Mouse (Mus musculus): ENCODE data around the gene Nbea. TPM values are rescaled to one million over a fixed set of nuclear protein-coding genes. Genes with fewer than 3 reads are reported as not detected.

The Nbea gene
- total and polyA plus RNA-seq, 3 experiments: 0.04 to 0.27 TPM; not detected in 1

DNA sequence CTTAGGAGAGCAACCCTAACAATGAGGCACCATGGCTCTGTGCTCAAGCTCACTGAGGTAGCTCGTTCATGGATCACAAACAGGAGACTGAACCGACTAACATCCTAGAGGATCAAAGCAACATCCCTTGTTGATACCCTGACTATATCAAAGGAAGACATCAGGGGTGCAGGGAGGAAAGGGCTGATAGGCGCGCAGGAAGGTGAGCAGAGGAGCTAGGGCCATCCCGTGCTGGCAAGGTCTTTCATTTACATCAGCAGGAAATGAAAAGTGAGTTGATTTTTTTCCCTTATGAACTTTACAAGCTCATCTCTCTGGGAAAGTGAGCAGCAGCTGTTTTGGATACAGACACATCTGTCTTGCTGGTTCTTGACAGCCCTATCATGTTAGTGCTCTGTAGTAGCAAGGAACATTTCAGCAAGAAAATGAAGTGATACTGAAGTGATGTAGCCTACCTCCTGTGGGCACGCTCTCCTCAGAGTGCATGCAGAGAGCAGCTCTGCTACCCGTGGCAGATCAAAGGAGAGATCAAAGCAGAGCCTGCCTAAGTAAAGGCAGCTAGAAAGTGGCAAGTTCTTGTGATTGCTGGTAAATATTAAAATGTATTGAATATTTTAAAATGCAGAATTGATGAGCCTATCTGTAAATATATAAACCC lies 523.8 kb downstream of the Nbea start:
- Histone ChIP-seq H3K36me3 (ENCODE audit: control insufficient read depth in 1 of 2, insufficient read depth in 2 of 2, low read length in 2 of 2) (no peaks in the 10 kb centered on the region), H3K9me3 (replicated peaks; ENCODE audit: insufficient read depth, low read length) (no peaks in the 10 kb centered on the region), H3K4me1 (ENCODE audit: control insufficient read depth in 1 of 2, insufficient read depth in 2 of 2, low read length in 2 of 2) (no peaks in the 10 kb centered on the region), H3K9ac (ENCODE audit: control insufficient read depth, low read depth, low read length, poor library complexity, severe bottlenecking) (no peak overlapping the region), H3K27ac (ENCODE audit: control insufficient read depth, low read depth, low read length) (no peak overlapping the region), H3K79me2 (ENCODE audit: control insufficient read depth, insufficient read depth, low read length, poor library complexity) (no peaks in the 10 kb centered on the region), H3K4me3 (ENCODE audit: control insufficient read depth in 1 of 2, insufficient read depth in 1 of 2, low read depth in 2 of 2, low read length in 2 of 2) (no peak overlapping the region), H3K27me3 (ENCODE audit: control insufficient read depth in 1 of 2, insufficient read depth in 2 of 2, low read length in 2 of 2) (no peaks in the 10 kb centered on the region)
- no peak for DNase-seq (ENCODE audit: low read depth, low spot score)
- TF ChIP-seq USF2 (IDR thresholded peaks at IDR 0.05; ENCODE audit: borderline replicate concordance in 1 of 2, insufficient read depth in 1 of 2, low read depth in 1 of 2, low read length in 2 of 2): no peak

GRCm38 (mm10) chr3:55652321-55652720 lies 531.2 kb downstream of the Nbea start:
- no peak for DNase-seq (ENCODE audit: low read depth, low spot score)
- no peak for TF ChIP-seq KAT2A (conservative IDR thresholded peaks at IDR 0.05; ENCODE audit: low read depth, low read length)
- no peak for TF ChIP-seq ZMIZ1 (IDR thresholded peaks at IDR 0.05; ENCODE audit: low read depth, low read length)
- TF ChIP-seq UBTF (IDR thresholded peaks at IDR 0.05; ENCODE audit: borderline replicate concordance, insufficient read depth, low read depth, low read length): no peak
- no peak for TF ChIP-seq RAD21 (IDR thresholded peaks at IDR 0.05; ENCODE audit: low read depth, low read length)
- TF ChIP-seq ZC3H11A (IDR thresholded peaks at IDR 0.05; ENCODE audit: low read depth, low read length): no peak
- no peak for TF ChIP-seq NRF1 (IDR thresholded peaks at IDR 0.05; ENCODE audit: insufficient read depth, low read depth, low read length, poor library complexity, severe bottlenecking)
- no peak for TF ChIP-seq ZKSCAN1 (IDR thresholded peaks at IDR 0.05; ENCODE audit: low read depth, low read length)
- TF ChIP-seq USF1 (IDR thresholded peaks at IDR 0.05; ENCODE audit: low read depth, low read length): no peak
- Histone ChIP-seq H3K9me3 (replicated peaks; ENCODE audit: insufficient read depth, low read length) (no peaks in the 10 kb centered on the region), H3K79me2 (ENCODE audit: control insufficient read depth, insufficient read depth, low read length, poor library complexity) (no peaks in the 10 kb centered on the region), H3K36me3 (ENCODE audit: control insufficient read depth in 1 of 2, insufficient read depth in 2 of 2, low read length in 2 of 2) (no peaks in the 10 kb centered on the region), H3K27me3 (ENCODE audit: control insufficient read depth in 1 of 2, insufficient read depth in 2 of 2, low read length in 2 of 2) (no peaks in the 10 kb centered on the region), H3K9ac (ENCODE audit: control insufficient read depth, low read depth, low read length, poor library complexity, severe bottlenecking) (no peak overlapping the region), H3K27ac (ENCODE audit: control insufficient read depth, low read depth, low read length) (no peak overlapping the region), H3K4me1 (ENCODE audit: control insufficient read depth in 1 of 2, insufficient read depth in 2 of 2, low read length in 2 of 2) (no peaks in the 10 kb centered on the region), H3K4me3 (ENCODE audit: control insufficient read depth in 1 of 2, insufficient read depth in 1 of 2, low read depth in 2 of 2, low read length in 2 of 2) (no peak overlapping the region)

DNA sequence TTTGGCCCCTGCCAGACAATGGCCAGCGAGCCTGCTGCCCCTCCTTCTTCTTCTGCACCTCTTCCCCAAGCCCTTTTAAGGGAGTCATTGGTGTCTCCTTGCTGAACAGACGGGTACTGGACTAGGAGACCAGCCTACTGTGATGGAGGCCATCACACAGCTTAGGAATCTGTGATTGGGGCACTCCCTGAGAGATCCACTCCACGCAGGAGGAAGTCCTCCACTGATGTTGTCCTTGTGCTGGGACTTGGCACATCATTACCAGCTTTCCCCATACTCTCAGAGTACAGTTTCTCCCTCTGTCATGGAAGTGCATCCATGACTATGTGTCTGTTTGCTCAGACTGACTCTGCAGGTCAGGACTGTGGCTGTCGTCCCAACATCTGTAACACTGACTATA lies 531.6 kb downstream of the Nbea start:
- H3K27me3 ChIP-seq (ENCODE audit: control insufficient read depth in 1 of 2, insufficient read depth in 2 of 2, low read length in 2 of 2): no peaks in the 10 kb centered on the region
- H3K4me1 ChIP-seq (ENCODE audit: control insufficient read depth in 1 of 2, insufficient read depth in 2 of 2, low read length in 2 of 2): no peaks in the 10 kb centered on the region
- H3K79me2 ChIP-seq (ENCODE audit: control insufficient read depth, insufficient read depth, low read length, poor library complexity): no peaks in the 10 kb centered on the region
- DNase-seq (ENCODE audit: low read depth, low spot score): no peak
- H3K36me3 ChIP-seq (ENCODE audit: control insufficient read depth in 1 of 2, insufficient read depth in 2 of 2, low read length in 2 of 2): no peaks in the 10 kb centered on the region
- H3K4me3 ChIP-seq (ENCODE audit: control insufficient read depth in 1 of 2, insufficient read depth in 1 of 2, low read depth in 2 of 2, low read length in 2 of 2): no peak overlapping the region
- H3K27ac ChIP-seq (ENCODE audit: control insufficient read depth, low read depth, low read length): no peak overlapping the region
- H3K9ac ChIP-seq (ENCODE audit: control insufficient read depth, low read depth, low read length, poor library complexity, severe bottlenecking): no peak overlapping the region
- TF ChIP-seq BHLHE40 (IDR thresholded peaks at IDR 0.05; ENCODE audit: borderline replicate concordance, low read depth, low read length): no peak
- TF ChIP-seq UBTF (IDR thresholded peaks at IDR 0.05; ENCODE audit: borderline replicate concordance, insufficient read depth, low read depth, low read length): no peak
- no peak for TF ChIP-seq TAL1 (IDR thresholded peaks at IDR 0.05; ENCODE audit: low read length)
- no peak for TF ChIP-seq KAT2A (conservative IDR thresholded peaks at IDR 0.05; ENCODE audit: low read depth, low read length)
- TF ChIP-seq ELF1 (IDR thresholded peaks at IDR 0.05; ENCODE audit: low read depth, low read length): no peak
- no peak for TF ChIP-seq MYB (IDR thresholded peaks at IDR 0.05; ENCODE audit: low read depth, low read length)
- TF ChIP-seq TCF12 (IDR thresholded peaks at IDR 0.05; ENCODE audit: low read depth, low read length): no peak
- no peaks in the 10 kb centered on the region for H3K9me3 ChIP-seq (replicated peaks; ENCODE audit: insufficient read depth, low read length)
